Mouse (Mus musculus) neural tube, embryonic 12.5 days (tissue): ENCODE measurements around the gene Prrt2. TPM values are rescaled to one million over a fixed set of nuclear protein-coding genes. Genes with fewer than 3 reads are reported as not detected.

Experiments used
- ATAC-seq: fragments of 200-750 bp; cut with Nextera tagmentation; 2 replicates; pipeline ENCODE4 v1.8.0; 2017; ENCODE audit warnings: low read depth, mild to moderate bottlenecking, moderate TSS enrichment, moderate library complexity; ENCODE audit not compliant: low FRiP score
- H3K27ac ChIP-seq: fragments of 300-500 bp; sonication (generic); 2 replicates; pipeline ENCODE4 v1.5.1; 2016
- H3K27me3 ChIP-seq: fragments of 300-500 bp; sonication (generic); replicated peaks from 2 replicates; pipeline ENCODE4 v1.6.1; 2016; ENCODE audit warnings: mild to moderate bottlenecking
- H3K36me3 ChIP-seq: fragments of 300-500 bp; sonication (generic); 2 replicates; pipeline ENCODE4 v1.6.1; 2016; ENCODE audit warnings: mild to moderate bottlenecking
- H3K4me1 ChIP-seq: fragments of 300-500 bp; sonication (generic); 2 replicates; pipeline ENCODE4 v1.6.1; 2016
- H3K4me2 ChIP-seq: fragments of 300-500 bp; sonication (generic); replicated peaks from 2 replicates; pipeline ENCODE4 v1.6.1; 2016; ENCODE audit warnings: mild to moderate bottlenecking
- H3K4me3 ChIP-seq: fragments of 300-500 bp; sonication (generic); 2 replicates; pipeline ENCODE4 v1.5.1; 2016
- H3K9ac ChIP-seq: fragments of 300-500 bp; sonication (generic); 2 replicates; pipeline ENCODE4 v1.6.1; 2016; ENCODE audit warnings: mild to moderate bottlenecking
- H3K9me3 ChIP-seq: fragments of 300-500 bp; sonication (generic); 2 replicates; pipeline ENCODE4 v1.6.1; 2016; ENCODE audit warnings: mild to moderate bottlenecking
- WGBS: fragments of 180-500 bp; shearing (Covaris S2); methylation state at CpG from one replicate; pipeline ENCODE4 v1.1.7; 2016; 5-methylcytosine and 5-hydroxymethylcytosine counted together
- microRNA-seq: library from miRNA; unstranded; fragments of <30 nt; microRNA quantifications from one replicate; pipeline ENCODE4, GENCODE M21; 2017
- polyA plus RNA-seq: library from polyadenylated mRNA; unstranded; fragments of >200 nt; fragmentation: Nextera tagmentation; extraction: Ambion mirVana; gene quantifications from 2 replicates; pipeline ENCODE4 v1.2.1, GENCODE M21; 2016

Prrt2 gene
- polyA plus RNA-seq, 1 experiment from 2014 or later, result 6.2 TPM

DNA sequence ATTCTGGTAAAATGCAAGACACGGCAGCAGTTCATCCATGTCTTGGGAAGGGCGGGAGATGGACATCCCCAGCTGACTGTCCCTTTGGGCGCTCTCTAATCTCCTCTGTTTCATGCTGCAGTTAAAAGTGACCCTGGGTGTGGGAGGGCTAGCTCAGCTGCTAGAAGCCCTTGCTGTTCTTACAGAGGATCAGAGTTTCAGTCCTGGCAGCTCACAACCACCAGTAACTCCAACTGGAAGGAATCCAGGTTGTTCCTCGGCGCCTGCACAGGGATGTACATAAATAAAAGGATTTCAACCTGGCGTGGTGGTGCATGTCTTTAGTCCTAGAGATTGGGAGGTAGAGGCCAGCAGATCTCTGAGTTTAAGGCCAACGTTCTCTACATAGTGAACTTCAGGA, 37.9 kb downstream of the Prrt2 start:
- H3K4me2 ChIP-seq, result no peak overlapping the region
- no peak overlapping the region for H3K4me3 ChIP-seq
- WGBS, result 84% methylated on average over 7 of the region's 7 CpGs
- no peaks in the 10 kb centered on the region for H3K4me1 ChIP-seq
- no peak for ATAC-seq
- no peaks in the 10 kb centered on the region for H3K9me3 ChIP-seq
- no peaks in the 10 kb centered on the region for H3K27me3 ChIP-seq
- H3K36me3 ChIP-seq, result peaks cover 31% of the 10 kb centered on the region
- H3K9ac ChIP-seq, result no peak overlapping the region
- H3K27ac ChIP-seq, result no peak overlapping the region

GRCm38 (mm10) chr7:126982054-126982453, 39.0 kb downstream of the Prrt2 start:
- no peak for ATAC-seq
- Histone ChIP-seq H3K27me3 (no peaks in the 10 kb centered on the region), H3K4me2 (no peak overlapping the region), H3K9me3 (no peaks in the 10 kb centered on the region), H3K27ac (no peak overlapping the region), H3K9ac (no peak overlapping the region), H3K4me3 (no peak overlapping the region), H3K4me1 (peaks cover 4% of the 10 kb centered on the region), H3K36me3 (peaks cover 31% of the 10 kb centered on the region)
- WGBS, result 92% methylated on average over 4 of the region's 4 CpGs

DNA sequence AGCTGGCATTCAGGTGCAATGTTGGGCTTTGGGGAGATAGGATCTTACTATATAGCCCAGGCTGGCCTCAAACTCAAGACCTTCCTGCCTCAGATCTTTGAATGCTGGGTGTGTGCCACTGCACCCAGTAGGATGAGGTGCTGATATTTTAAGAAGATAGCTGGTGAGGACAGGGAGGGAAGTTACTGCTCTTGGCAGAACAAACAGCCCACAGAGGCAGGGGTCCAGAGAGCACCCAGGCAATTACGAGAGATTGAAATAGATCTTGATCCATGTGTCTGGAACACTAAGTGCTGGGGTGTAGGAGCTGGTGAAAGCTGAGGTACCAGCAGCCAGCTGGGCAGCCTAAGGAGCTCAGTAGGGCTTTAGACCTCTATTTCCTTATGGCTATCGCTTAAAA, 39.4 kb downstream of the Prrt2 start:
- Histone ChIP-seq H3K9ac (no peak overlapping the region), H3K27ac (no peak overlapping the region), H3K4me3 (no peak overlapping the region), H3K4me2 (no peak overlapping the region), H3K4me1 (peaks cover 8% of the 10 kb centered on the region), H3K27me3 (no peaks in the 10 kb centered on the region), H3K9me3 (no peaks in the 10 kb centered on the region), H3K36me3 (peaks cover 31% of the 10 kb centered on the region)
- no peak for ATAC-seq
- 92% methylated on average over 2 of the region's 2 CpGs for WGBS

- H3K27me3 ChIP-seq, result no peaks in the 10 kb centered on the region
- no peak overlapping the region for H3K27ac ChIP-seq
- H3K36me3 ChIP-seq, result peaks cover 31% of the 10 kb centered on the region
- peaks cover 8% of the 10 kb centered on the region for H3K4me1 ChIP-seq
- H3K9ac ChIP-seq, result no peak overlapping the region
- no peaks in the 10 kb centered on the region for H3K9me3 ChIP-seq
- H3K4me2 ChIP-seq, result no peak overlapping the region
- no peak for ATAC-seq
- WGBS, result 93% methylated on average over 6 of the region's 6 CpGs
- H3K4me3 ChIP-seq, result no peak overlapping the region
Observed at GRCm38 (mm10) chr7:126978841-126979240, 42.2 kb downstream of the Prrt2 start.

GRCm38 (mm10) chr7:126976878-126977459, 44.0 kb downstream of the Prrt2 start:
- Histone ChIP-seq H3K27me3 (no peaks in the 10 kb centered on the region), H3K4me2 (peak overlapping the region; percentile 86), H3K9me3 (no peaks in the 10 kb centered on the region), H3K36me3 (peaks cover 31% of the 10 kb centered on the region), H3K4me3 (peak overlapping the region; percentile 100), H3K27ac (no peak overlapping the region), H3K9ac (peak overlapping the region; percentile 98), H3K4me1 (peaks cover 8% of the 10 kb centered on the region)
- no peak for ATAC-seq
- 28% methylated on average over 14 of the region's 14 CpGs for WGBS

GRCm38 (mm10) chr7:126975950-126976866, 44.8 kb downstream of the Prrt2 start, which contains the start of gene Cdiptos:
Gene Cdiptos, minus strand, starts transcription at chr7:126976098.
- ATAC-seq, result peak; percentile 94
- peak within 1 kb of the TSS; percentile 79 for H3K27ac ChIP-seq
- peak within 1 kb of the TSS; percentile 100 for H3K4me3 ChIP-seq
- under 1% methylated on average over 55 of the region's 55 CpGs for WGBS
- H3K9me3 ChIP-seq, result no peaks in the 10 kb centered on the region
- H3K36me3 ChIP-seq, result peaks cover 27% of the 10 kb centered on the region
- H3K4me1 ChIP-seq, result peaks cover 8% of the 10 kb centered on the region
- H3K27me3 ChIP-seq, result no peaks in the 10 kb centered on the region
- peak within 1 kb of the TSS; percentile 98 for H3K9ac ChIP-seq
- peak within 1 kb of the TSS; percentile 86 for H3K4me2 ChIP-seq

DNA sequence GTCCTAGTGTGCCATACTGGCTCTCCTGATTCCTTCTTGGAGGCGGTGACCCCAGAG, 45.3 kb downstream of the Prrt2 start, which contains the start of gene Cdipt:
TSS of gene Cdipt (plus strand) at position 22 of the 57 bp plus-strand sequence.
- H3K9ac ChIP-seq, result peak within 1 kb of the TSS; percentile 98
- H3K27me3 ChIP-seq, result no peaks in the 10 kb centered on the region
- 0% methylated on average over 1 of the region's 1 CpGs for whole genome bisulfite sequencing
- H3K36me3 ChIP-seq, result peaks cover 30% of the 10 kb centered on the region
- H3K4me2 ChIP-seq, result peak within 1 kb of the TSS; percentile 86
- H3K4me1 ChIP-seq, result peaks cover 8% of the 10 kb centered on the region
- ATAC-seq, result no peak
- no peaks in the 10 kb centered on the region for H3K9me3 ChIP-seq
- peak within 1 kb of the TSS; percentile 79 for H3K27ac ChIP-seq
- H3K4me3 ChIP-seq, result peak within 1 kb of the TSS; percentile 100

DNA sequence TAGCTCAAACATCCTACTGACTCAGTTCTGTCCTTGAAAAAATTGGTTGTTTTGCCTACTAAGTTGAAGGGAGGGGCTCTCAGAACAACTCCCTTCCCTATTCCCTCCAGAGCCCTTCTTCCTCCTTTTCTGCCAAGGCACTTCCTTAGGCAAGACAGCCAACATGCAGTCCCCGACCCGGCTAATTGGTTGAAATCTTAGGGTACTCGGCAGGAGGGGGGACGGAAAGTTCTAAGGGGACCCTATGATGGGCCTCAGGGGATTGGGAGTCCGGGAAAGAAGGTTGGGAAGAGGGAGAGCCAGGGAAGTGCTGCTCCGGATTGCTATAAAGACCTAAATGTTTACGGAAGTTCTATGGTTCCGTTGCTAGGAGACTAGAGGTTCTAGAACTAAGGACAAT, 45.5 kb downstream of the Prrt2 start:
- Histone ChIP-seq H3K9me3 (no peaks in the 10 kb centered on the region), H3K4me1 (peaks cover 8% of the 10 kb centered on the region), H3K27ac (no peak overlapping the region), H3K27me3 (no peaks in the 10 kb centered on the region), H3K36me3 (peaks cover 31% of the 10 kb centered on the region), H3K4me2 (peak overlapping the region; percentile 86), H3K9ac (no peak overlapping the region), H3K4me3 (no peak overlapping the region; the same call in 1 of the 2 replicates)
- ATAC-seq, result peak; percentile 10; the same call in 1 of the 2 replicates
- 10% methylated on average over 8 of the region's 8 CpGs for WGBS

Small RNAs within 50 kb of the gene (microRNA-seq; reads per million reads assigned to microRNA genes)
- not detected for gene Gm44343

Other genes starting within 250 kb of the Prrt2 start
- 160 and 169 TPM in 2 replicates for gene Ypel3, start 244.3 kb downstream of the Prrt2 start, polyA plus RNA-seq
- gene Tbx6, start 239.7 kb downstream of the Prrt2 start, polyA plus RNA-seq, result 0.68 and 0.72 TPM in 2 replicates
- gene Ppp4c, start 228.7 kb downstream of the Prrt2 start, polyA plus RNA-seq, result 293 and 310 TPM in 2 replicates
- 21.4 and 25.8 TPM in 2 replicates for gene Fam57b, start 223.5 kb downstream of the Prrt2 start, polyA plus RNA-seq
- gene 4930451I11Rik, start 189.6 kb downstream of the Prrt2 start, polyA plus RNA-seq, result not detected in 2 replicates
- 6.2 and 9.1 TPM in 2 replicates for gene Doc2a, start 173.8 kb downstream of the Prrt2 start, polyA plus RNA-seq
- 29.1 and 33.5 TPM in 2 replicates for gene Hirip3, start 159.2 kb downstream of the Prrt2 start, polyA plus RNA-seq
- 86.4 and 88.0 TPM in 2 replicates for gene Ino80e, start 158.8 kb downstream of the Prrt2 start, polyA plus RNA-seq
- 57.5 and 59.1 TPM in 2 replicates for gene Taok2, start 136.5 kb downstream of the Prrt2 start, polyA plus RNA-seq
- 21.7 and 22.0 TPM in 2 replicates for gene Tmem219, start 98.3 kb downstream of the Prrt2 start, polyA plus RNA-seq
- 62.1 and 62.8 TPM in 2 replicates for gene Kctd13, start 92.3 kb downstream of the Prrt2 start, polyA plus RNA-seq
- 2.5 and 2.8 TPM in 2 replicates for gene Asphd1, start 71.6 kb downstream of the Prrt2 start, polyA plus RNA-seq
- 17.7 and 20.0 TPM in 2 replicates for gene Sez6l2, start 70.6 kb downstream of the Prrt2 start, polyA plus RNA-seq
- gene Cdipt, start 45.3 kb downstream of the Prrt2 start, polyA plus RNA-seq, result 101 and 103 TPM in 2 replicates
- gene Cdiptos, start 45.1 kb downstream of the Prrt2 start, polyA plus RNA-seq, result 1.1 and 1.4 TPM in 2 replicates
- 5.9 and 6.6 TPM in 2 replicates for gene Mvp, start 6.6 kb downstream of the Prrt2 start, polyA plus RNA-seq
- gene Pagr1b, start 4.7 kb downstream of the Prrt2 start, polyA plus RNA-seq, result not detected in 2 replicates
- 63.1 and 80.4 TPM in 2 replicates for gene Pagr1a, start 3.9 kb downstream of the Prrt2 start, polyA plus RNA-seq
- gene Gm42742, start 114 bp downstream of the Prrt2 start, polyA plus RNA-seq, result 46.4 and 66.2 TPM in 2 replicates
- gene Maz, start 5.8 kb upstream of the Prrt2 start, polyA plus RNA-seq, result 134 TPM in 2 replicates
- gene Kif22, start 21.3 kb upstream of the Prrt2 start, polyA plus RNA-seq, result 90.8 and 93.0 TPM in 2 replicates
- gene Zg16, start 66.1 kb upstream of the Prrt2 start, polyA plus RNA-seq, result not detected in 2 replicates
- 0.88 and 1.2 TPM in 2 replicates for gene AI467606, start 70.1 kb upstream of the Prrt2 start, polyA plus RNA-seq
- gene Qprt, start 101.0 kb upstream of the Prrt2 start, polyA plus RNA-seq, result 1.2 and 2.1 TPM in 2 replicates
- 0.15 and 0.34 TPM in 2 replicates for gene Spn, start 116.6 kb upstream of the Prrt2 start, polyA plus RNA-seq
- 86.4 and 97.3 TPM in 2 replicates for gene Cd2bp2, start 174.8 kb upstream of the Prrt2 start, polyA plus RNA-seq
- 43.4 and 45.6 TPM in 2 replicates for gene Tbc1d10b, start 187.3 kb upstream of the Prrt2 start, polyA plus RNA-seq
- 54.2 and 72.8 TPM in 2 replicates for gene Mylpf, start 187.7 kb upstream of the Prrt2 start, polyA plus RNA-seq
- 67.6 and 68.9 TPM in 2 replicates for gene Zfp553, start 211.8 kb upstream of the Prrt2 start, polyA plus RNA-seq
- 30.1 and 32.8 TPM in 2 replicates for gene Sept1, start 211.9 kb upstream of the Prrt2 start, polyA plus RNA-seq
- 58.1 and 61.9 TPM in 2 replicates for gene Zfp771, start 223.1 kb upstream of the Prrt2 start, polyA plus RNA-seq
- 130 and 144 TPM in 2 replicates for gene Dctpp1, start 239.5 kb upstream of the Prrt2 start, polyA plus RNA-seq